Mouse (Mus musculus): ENCODE data around the gene Efs. TPM values are rescaled to one million over a fixed set of nuclear protein-coding genes. Genes with fewer than 3 reads are reported as not detected.

The Efs gene
- total RNA-seq, 2 experiments from 2014 or later, result 12.6 to 16.0 TPM

- peak; percentile 66 for DNase-seq
Observed at GRCm38 (mm10) chr14:54924641-54925348, 1.1 kb downstream of the Efs start.

- no peak for DNase-seq
Observed at GRCm38 (mm10) chr14:54920076-54920685, 5.7 kb downstream of the Efs start.

- no peak for DNase-seq
Observed at GRCm38 (mm10) chr14:54913343-54913742, 12.6 kb downstream of the Efs start.

GRCm38 (mm10) chr14:54912886-54913285 lies 13.0 kb downstream of the Efs start, which contains the start of gene Slc22a17:
Slc22a17 (minus strand) TSS chr14:54913132.
- DNase-seq, result peak; percentile 71

- peak; percentile 46 for DNase-seq
Observed at GRCm38 (mm10) chr14:54912109-54912850, 13.6 kb downstream of the Efs start.

GRCm38 (mm10) chr14:54908682-54909081 lies 17.2 kb downstream of the Efs start:
- DNase-seq, result no peak

- no peak for DNase-seq
Observed at GRCm38 (mm10) chr14:54903641-54904040, 22.3 kb downstream of the Efs start.

- peak; percentile 55 for DNase-seq
Observed at GRCm38 (mm10) chr14:54900383-54900782, 25.5 kb downstream of the Efs start.

GRCm38 (mm10) chr14:54897445-54897844 lies 28.5 kb downstream of the Efs start:
- no peak for DNase-seq

GRCm38 (mm10) chr14:54894296-54895151 lies 31.4 kb downstream of the Efs start:
- DNase-seq, result peak; percentile 67

- peak; percentile 90 for DNase-seq
Observed at GRCm38 (mm10) chr14:54893651-54894181, 32.2 kb downstream of the Efs start.

- no peak for DNase-seq
Observed at GRCm38 (mm10) chr14:54892200-54892599, 33.7 kb downstream of the Efs start, which contains the start of gene Pabpn1. Pabpn1 (plus strand) TSS chr14:54892500.

GRCm38 (mm10) chr14:54885309-54885708 lies 40.6 kb downstream of the Efs start:
- DNase-seq, result no peak

- no peak for DNase-seq
Observed at GRCm38 (mm10) chr14:54884022-54884712, 41.8 kb downstream of the Efs start.

GRCm38 (mm10) chr14:54883154-54884021 lies 42.5 kb downstream of the Efs start, which contains the start of the genes Bcl2l2 and Gm20521:
Bcl2l2 (plus strand) TSS chr14:54883377.
Gm20521 (plus strand) TSS chr14:54883441.
- peak; percentile 85 for DNase-seq

- DNase-seq, result peak; percentile 75
Observed at GRCm38 (mm10) chr14:54877048-54877715, 48.7 kb downstream of the Efs start, which contains the start of gene Ppp1r3e. Ppp1r3e (minus strand) TSS chr14:54877550.

- peak; percentile 89 for DNase-seq
Observed at GRCm38 (mm10) chr14:54876539-54877047, 49.3 kb downstream of the Efs start.

GRCm38 (mm10) chr14:54875844-54876538 lies 49.9 kb downstream of the Efs start:
- no peak for DNase-seq
